Mouse (Mus musculus): ENCODE measurements around the gene Sgf29. TPM values are rescaled to one million over a fixed set of nuclear protein-coding genes. Genes with fewer than 3 reads are reported as not detected.
"Not testable (repeated sequence)": the region's sequence is repeated elsewhere in the genome, so short reads cannot be mapped to it uniquely, and the experiment has no call there.

Sgf29 gene
- polyA plus RNA-seq, 1 experiment from 2014 or later = 36.8 TPM

GRCm38 (mm10) chr7:126643244-126643617, 5.9 kb upstream of the Sgf29 start:
- H3K4me3 ChIP-seq (replicated peaks); H3K27me3 ChIP-seq; H3K9me3 ChIP-seq (replicated peaks); H3K36me3 ChIP-seq; H3K4me2 ChIP-seq; H3K9ac ChIP-seq; H3K27ac ChIP-seq; DNase-seq; H3K4me1 ChIP-seq (replicated peaks): not testable (repeated sequence)
- 40% methylated on average over 3 of the region's 3 CpGs for WGBS (ENCODE audit: insufficient replicate concordance)
- ATAC-seq (ENCODE audit: low read depth) = peak; percentile 39; the same call in 1 of the 2 replicates

GRCm38 (mm10) chr7:126644345-126644744, 4.8 kb upstream of the Sgf29 start:
- Histone ChIP-seq H3K4me1 (replicated peaks) (peaks cover 13% of the 10 kb centered on the region), H3K27ac (no peak overlapping the region), H3K36me3 (no peaks in the 10 kb centered on the region), H3K4me2 (no peak overlapping the region), H3K27me3 (no peaks in the 10 kb centered on the region), H3K4me3 (replicated peaks) (no peak overlapping the region), H3K9me3 (replicated peaks) (no peaks in the 10 kb centered on the region), H3K9ac (no peak overlapping the region)
- no peak for DNase-seq
- WGBS (ENCODE audit: insufficient replicate concordance) = 39% methylated on average over 3 of the region's 3 CpGs
- ATAC-seq (ENCODE audit: low read depth) = no peak

- Histone ChIP-seq H3K4me3 (replicated peaks) (no peak overlapping the region), H3K36me3 (no peaks in the 10 kb centered on the region), H3K27ac (no peak overlapping the region), H3K9ac (no peak overlapping the region), H3K4me2 (no peak overlapping the region), H3K4me1 (replicated peaks) (peaks cover 17% of the 10 kb centered on the region), H3K27me3 (no peaks in the 10 kb centered on the region), H3K9me3 (replicated peaks) (no peaks in the 10 kb centered on the region)
- no peak for ATAC-seq (ENCODE audit: low read depth)
- no peak for DNase-seq
Measured at GRCm38 (mm10) chr7:126644914-126645313, 4.2 kb upstream of the Sgf29 start.

- no peak for ATAC-seq (ENCODE audit: low read depth)
- Histone ChIP-seq H3K9me3 (replicated peaks) (no peaks in the 10 kb centered on the region), H3K27me3 (no peaks in the 10 kb centered on the region), H3K27ac (no peak overlapping the region), H3K4me2 (no peak overlapping the region), H3K4me1 (replicated peaks) (peaks cover 25% of the 10 kb centered on the region), H3K9ac (no peak overlapping the region), H3K4me3 (replicated peaks) (no peak overlapping the region), H3K36me3 (no peaks in the 10 kb centered on the region)
- no peak for DNase-seq
- 48% methylated on average over 5 of the region's 5 CpGs for WGBS (ENCODE audit: insufficient replicate concordance)
Measured at GRCm38 (mm10) chr7:126645708-126646107, 3.4 kb upstream of the Sgf29 start.

GRCm38 (mm10) chr7:126648486-126648885, 623 bp upstream of the Sgf29 start:
- 60% methylated on average over 4 of the region's 4 CpGs for WGBS (ENCODE audit: insufficient replicate concordance)
- peak overlapping the region; percentile 80; the same call in 1 of the 2 replicates for H3K9ac ChIP-seq
- H3K27me3 ChIP-seq = no peaks in the 10 kb centered on the region
- ATAC-seq (ENCODE audit: low read depth) (no peak), DNase-seq (no peak)
- peaks cover 48% of the 10 kb centered on the region for H3K4me1 ChIP-seq (replicated peaks)
- H3K27ac ChIP-seq = no peak overlapping the region; the same call in 1 of the 2 replicates
- H3K9me3 ChIP-seq (replicated peaks) = no peaks in the 10 kb centered on the region
- peak overlapping the region; percentile 71 for H3K4me3 ChIP-seq (replicated peaks)
- H3K4me2 ChIP-seq = peak overlapping the region; percentile 83
- no peaks in the 10 kb centered on the region for H3K36me3 ChIP-seq

GRCm38 (mm10) chr7:126650852-126651251, 1.7 kb downstream of the Sgf29 start:
- Histone ChIP-seq H3K9ac (peak overlapping the region; percentile 50), H3K4me2 (peak overlapping the region; percentile 83), H3K27me3 (no peaks in the 10 kb centered on the region), H3K27ac (peak overlapping the region; percentile 96), H3K36me3 (no peaks in the 10 kb centered on the region), H3K4me3 (replicated peaks) (peak overlapping the region; percentile 71; the same call in 1 of the 2 replicates), H3K4me1 (replicated peaks) (peaks cover 61% of the 10 kb centered on the region), H3K9me3 (replicated peaks) (no peaks in the 10 kb centered on the region)
- peak; percentile 39 for ATAC-seq (ENCODE audit: low read depth)
- WGBS (ENCODE audit: insufficient replicate concordance) = 7% methylated on average over 2 of the region's 2 CpGs
- DNase-seq = peak; percentile 18

- H3K9ac ChIP-seq = no peak overlapping the region
- H3K27me3 ChIP-seq = no peaks in the 10 kb centered on the region
- no peak overlapping the region for H3K4me2 ChIP-seq
- DNase-seq = no peak
- no peak overlapping the region for H3K4me3 ChIP-seq (replicated peaks)
- WGBS (ENCODE audit: insufficient replicate concordance) = 54% methylated on average over 2 of the region's 2 CpGs
- no peak overlapping the region for H3K27ac ChIP-seq
- H3K9me3 ChIP-seq (replicated peaks) = no peaks in the 10 kb centered on the region
- no peaks in the 10 kb centered on the region for H3K36me3 ChIP-seq
- H3K4me1 ChIP-seq (replicated peaks) = peaks cover 76% of the 10 kb centered on the region
- ATAC-seq (ENCODE audit: low read depth) = no peak
Measured at GRCm38 (mm10) chr7:126653991-126654390, 4.9 kb downstream of the Sgf29 start.

GRCm38 (mm10) chr7:126655695-126656094, 6.6 kb downstream of the Sgf29 start:
- no peak overlapping the region for H3K4me2 ChIP-seq
- peak overlapping the region; percentile 59 for H3K27ac ChIP-seq
- H3K4me1 ChIP-seq (replicated peaks) = peaks cover 65% of the 10 kb centered on the region
- H3K36me3 ChIP-seq = no peaks in the 10 kb centered on the region
- 60% methylated on average over 3 of the region's 3 CpGs for WGBS (ENCODE audit: insufficient replicate concordance)
- no peak overlapping the region for H3K9ac ChIP-seq
- no peak overlapping the region for H3K4me3 ChIP-seq (replicated peaks)
- DNase-seq (no peak), ATAC-seq (ENCODE audit: low read depth) (0 out of 2 replicates have a peak, but pooled peaks have one; percentile 13)
- no peaks in the 10 kb centered on the region for H3K9me3 ChIP-seq (replicated peaks)
- H3K27me3 ChIP-seq = no peaks in the 10 kb centered on the region

- Histone ChIP-seq H3K27me3 (no peaks in the 10 kb centered on the region), H3K4me3 (replicated peaks) (no peak overlapping the region), H3K36me3 (peaks cover 2% of the 10 kb centered on the region; the same call in 1 of the 2 replicates), H3K27ac (no peak overlapping the region), H3K9me3 (replicated peaks) (no peaks in the 10 kb centered on the region), H3K4me1 (replicated peaks) (peaks cover 49% of the 10 kb centered on the region), H3K9ac (no peak overlapping the region), H3K4me2 (no peak overlapping the region)
- no peak for DNase-seq
- no peak for ATAC-seq (ENCODE audit: low read depth)
- WGBS (ENCODE audit: insufficient replicate concordance) = 73% methylated on average over 1 of the region's 1 CpGs
Measured at GRCm38 (mm10) chr7:126657522-126657921, 8.4 kb downstream of the Sgf29 start.

GRCm38 (mm10) chr7:126659771-126660170, 10.7 kb downstream of the Sgf29 start:
- Histone ChIP-seq H3K27ac (no peak overlapping the region), H3K4me3 (replicated peaks) (no peak overlapping the region), H3K4me1 (replicated peaks) (peaks cover 40% of the 10 kb centered on the region), H3K4me2 (no peak overlapping the region), H3K27me3 (no peaks in the 10 kb centered on the region), H3K9ac (no peak overlapping the region), H3K36me3 (peaks cover 23% of the 10 kb centered on the region), H3K9me3 (replicated peaks) (no peaks in the 10 kb centered on the region)
- 78% methylated on average over 3 of the region's 3 CpGs for WGBS (ENCODE audit: insufficient replicate concordance)
- DNase-seq (no peak), ATAC-seq (ENCODE audit: low read depth) (no peak)

- Histone ChIP-seq H3K27me3 (no peaks in the 10 kb centered on the region), H3K9me3 (replicated peaks) (no peaks in the 10 kb centered on the region), H3K4me3 (replicated peaks) (no peak overlapping the region), H3K27ac (no peak overlapping the region), H3K9ac (no peak overlapping the region), H3K36me3 (peaks cover 57% of the 10 kb centered on the region), H3K4me1 (replicated peaks) (peaks cover 12% of the 10 kb centered on the region; the same call in 1 of the 2 replicates), H3K4me2 (no peak overlapping the region)
- no peak for DNase-seq
- WGBS (ENCODE audit: insufficient replicate concordance) = 80% methylated on average over 8 of the region's 8 CpGs
- ATAC-seq (ENCODE audit: low read depth) = no peak; the same call in 1 of the 2 replicates
Measured at GRCm38 (mm10) chr7:126663646-126664045, 14.5 kb downstream of the Sgf29 start.

- Histone ChIP-seq H3K4me1 (replicated peaks) (peaks cover 12% of the 10 kb centered on the region; the same call in 1 of the 2 replicates), H3K36me3 (peaks cover 63% of the 10 kb centered on the region), H3K9ac (no peak overlapping the region), H3K4me3 (replicated peaks) (no peak overlapping the region), H3K9me3 (replicated peaks) (no peaks in the 10 kb centered on the region), H3K4me2 (no peak overlapping the region), H3K27ac (no peak overlapping the region), H3K27me3 (no peaks in the 10 kb centered on the region)
- WGBS (ENCODE audit: insufficient replicate concordance) = 90% methylated on average over 3 of the region's 3 CpGs
- ATAC-seq (ENCODE audit: low read depth) = no peak
- no peak for DNase-seq
Measured at GRCm38 (mm10) chr7:126665269-126665668, 16.2 kb downstream of the Sgf29 start.
